Mouse (Mus musculus) cerebellum, adult 9-10 months (tissue): ENCODE data around the gene Vps41.

Experiments
- DNase-seq: peaks from one replicate; pipeline ENCODE4 v3.0.0; 2022

Vps41 gene

DNA sequence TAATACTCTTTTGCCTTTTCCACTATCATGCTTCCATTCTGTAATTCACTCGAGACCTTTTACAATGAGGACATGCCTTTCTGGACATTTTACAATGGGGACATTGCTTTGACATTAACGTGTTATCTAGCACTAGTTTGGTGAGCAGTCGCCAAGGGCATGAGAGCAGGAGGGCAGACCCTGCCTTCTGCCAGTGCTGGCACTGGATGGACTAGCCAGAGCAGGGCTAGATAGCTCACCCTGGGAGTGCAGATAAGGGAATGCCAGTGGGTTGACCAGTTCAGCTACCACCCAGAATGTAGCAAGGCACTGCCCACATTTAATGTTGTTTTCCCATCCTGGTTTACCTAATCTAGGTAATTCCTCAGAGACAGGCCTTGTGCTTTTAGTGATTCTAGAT is 179.7 kb downstream of the Vps41 start:
- no peak for DNase-seq

DNA sequence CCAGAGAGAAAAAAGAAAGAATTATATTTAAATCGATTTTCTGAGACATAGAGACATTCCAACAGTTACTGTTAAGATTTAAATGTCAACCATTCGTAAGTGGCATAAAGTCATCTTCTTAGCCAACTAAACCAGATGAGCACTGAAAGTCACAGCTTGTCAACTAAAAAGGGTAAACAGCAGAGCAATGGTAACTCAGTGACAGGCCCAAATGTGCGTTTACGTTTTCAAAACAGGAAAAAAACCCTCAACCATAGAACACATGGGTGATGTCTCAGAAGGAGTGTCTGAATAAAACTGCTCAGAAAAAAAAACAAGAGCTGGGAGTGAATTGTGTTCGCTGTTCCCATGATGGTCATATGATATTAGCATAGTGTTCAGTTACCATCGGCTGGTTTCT is 186.5 kb downstream of the Vps41 start:
- no peak for DNase-seq

DNA sequence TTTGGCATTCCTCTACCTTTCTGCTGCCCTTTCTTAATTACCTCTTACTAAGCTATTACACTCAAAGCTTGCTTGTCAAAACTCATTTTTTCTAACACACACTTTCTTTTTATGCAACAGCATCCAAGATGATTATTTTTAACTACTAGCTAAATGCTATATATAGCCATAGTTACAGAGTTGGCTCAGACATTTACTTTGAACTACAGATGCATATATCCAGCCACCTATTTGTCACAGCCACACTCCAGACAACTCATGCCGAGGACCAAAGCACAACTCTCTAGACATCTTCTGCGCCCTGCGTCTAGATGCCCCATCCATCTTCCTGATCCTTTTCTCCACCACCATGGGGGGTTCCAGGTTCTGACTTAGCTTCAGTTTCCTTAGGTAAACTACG is 197.7 kb downstream of the Vps41 start:
- no peak for DNase-seq
